Mouse (Mus musculus): ENCODE data around the gene Nkiras2.

DNA sequence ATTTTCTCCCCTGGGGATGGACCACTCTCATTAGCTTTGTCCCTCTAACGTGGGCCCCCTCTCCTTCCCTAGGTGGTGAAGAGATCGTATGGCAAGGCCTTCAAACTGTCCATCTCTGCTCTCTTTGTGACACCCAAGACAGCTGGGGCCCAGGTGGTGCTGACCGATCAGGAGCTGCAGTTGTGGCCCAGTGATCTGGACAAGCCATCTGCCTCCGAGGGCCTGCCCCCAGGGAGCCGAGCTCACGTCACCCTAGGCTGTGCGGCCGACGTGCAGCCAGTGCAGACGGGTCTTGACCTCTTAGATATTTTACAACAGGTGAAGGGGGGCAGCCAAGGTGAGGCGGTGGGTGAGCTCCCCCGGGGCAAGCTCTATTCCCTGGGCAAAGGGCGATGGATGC lies 38.8 kb upstream of the Nkiras2 start:
- no peak for TF ChIP-seq CTCF (IDR thresholded peaks at IDR 0.05; ENCODE audit: insufficient read depth, low read depth, low read length)
- no peak for TF ChIP-seq POLR2A (IDR thresholded peaks at IDR 0.05; ENCODE audit: insufficient read depth, low read depth, low read length)

Measured in olfactory bulb, adult 2 months (tissue).